Mouse (Mus musculus) lung, postnatal 0 days (tissue): Measurements from ENCODE around the gene Sirt3. TPM values are rescaled to one million over a fixed set of nuclear protein-coding genes. Genes with fewer than 3 reads are reported as not detected.

ENCODE experiments used
- ATAC-seq: fragments of 200-750 bp; cut with Nextera tagmentation; 2 replicates; pipeline ENCODE4 v1.8.0; 2017; ENCODE audit warnings: moderate library complexity
- DNase-seq: peaks from one replicate; pipeline ENCODE4 v3.0.0-alpha.2; 2016; ENCODE audit warnings: low spot score
- H3K27ac ChIP-seq: fragments of 300-500 bp; sonication (generic); 2 replicates; pipeline ENCODE4 v1.5.1; 2014; ENCODE audit warnings: antibody characterized with exemption, mild to moderate bottlenecking, low read length, mixed read lengths
- H3K27me3 ChIP-seq: fragments of 300-500 bp; sonication (generic); replicated peaks from 2 replicates; pipeline ENCODE4 v1.6.1; 2014; ENCODE audit warnings: low read length, mixed read lengths; ENCODE audit not compliant: insufficient read depth
- H3K36me3 ChIP-seq: fragments of 300-500 bp; sonication (generic); 2 replicates; pipeline ENCODE4 v1.6.1; 2014; ENCODE audit warnings: low read length, mixed read lengths; ENCODE audit not compliant: insufficient read depth
- H3K4me1 ChIP-seq: fragments of 300-500 bp; sonication (generic); 2 replicates; pipeline ENCODE4 v1.6.1; 2014; ENCODE audit warnings: antibody characterized with exemption, low read depth, low read length, mixed read lengths; ENCODE audit not compliant: insufficient read depth
- H3K4me2 ChIP-seq: fragments of 300-500 bp; sonication (generic); replicated peaks from 2 replicates; pipeline ENCODE4 v1.6.1; 2014; ENCODE audit warnings: low read depth, mild to moderate bottlenecking, low read length, moderate library complexity, mixed read lengths
- H3K4me3 ChIP-seq: fragments of 300-500 bp; sonication (generic); 2 replicates; pipeline ENCODE4 v1.5.1; 2014; ENCODE audit warnings: low read depth, low read length
- H3K9ac ChIP-seq: fragments of 300-500 bp; sonication (generic); replicated peaks from 2 replicates; pipeline ENCODE4 v1.6.1; 2014; ENCODE audit warnings: low read depth, mild to moderate bottlenecking
- H3K9me3 ChIP-seq: fragments of 300-500 bp; sonication (generic); 2 replicates; pipeline ENCODE4 v1.6.1; 2016; ENCODE audit warnings: low read length, mixed read lengths
- CTCF ChIP-seq: IDR thresholded peaks from 2 replicates; pipeline ENCODE4 v1.5.1; 2016; ENCODE audit warnings: antibody characterized with exemption, mild to moderate bottlenecking
- EP300 ChIP-seq: IDR thresholded peaks from 2 replicates; pipeline ENCODE4 v1.6.1; 2016; ENCODE audit warnings: antibody characterized with exemption, mild to moderate bottlenecking, control low read depth
- WGBS: fragments of 180-500 bp; shearing (Covaris S2); extraction: QIAGEN DNeasy Blood & Tissue Kit; methylation state at CpG from one replicate; pipeline ENCODE4 v1.1.7; 2014; 5-methylcytosine and 5-hydroxymethylcytosine counted together
- polyA plus RNA-seq: library from polyadenylated mRNA; unstranded; fragments of >200 nt; fragmentation: Nextera tagmentation; extraction: Ambion mirVana; gene quantifications from 2 replicates; pipeline ENCODE4 v1.2.1, GENCODE M21; 2015

Sirt3 gene
- polyA plus RNA-seq, 1 experiment from 2014 or later, result 23.7 TPM

- Histone ChIP-seq H3K27me3 (no peaks in the 10 kb centered on the region; the same call in 1 of the 2 replicates), H3K9me3 (no peaks in the 10 kb centered on the region), H3K27ac (no peak overlapping the region), H3K4me1 (no peaks in the 10 kb centered on the region), H3K4me2 (no peak overlapping the region), H3K36me3 (no peaks in the 10 kb centered on the region), H3K4me3 (no peak overlapping the region), H3K9ac (no peak overlapping the region)
- 71% methylated on average over 10 of the region's 10 CpGs for WGBS
- TF ChIP-seq EP300 (no peak), CTCF (no peak)
- DNase-seq, result no peak
- ATAC-seq, result no peak
These were observed 35.4 kb downstream of the Sirt3 start for GRCm38 (mm10) chr7:140846676-140847075.

- TF ChIP-seq EP300 (no peak), CTCF (peak; percentile 36; the same call in 1 of the 2 replicates)
- WGBS, result 61% methylated on average over 4 of the region's 4 CpGs
- no peak for ATAC-seq
- no peak overlapping the region for H3K4me2 ChIP-seq
- no peaks in the 10 kb centered on the region for H3K9me3 ChIP-seq
- no peak overlapping the region for H3K9ac ChIP-seq
- H3K27ac ChIP-seq, result no peak overlapping the region
- no peaks in the 10 kb centered on the region for H3K36me3 ChIP-seq
- no peaks in the 10 kb centered on the region; the same call in 1 of the 2 replicates for H3K27me3 ChIP-seq
- DNase-seq, result no peak
- H3K4me1 ChIP-seq, result no peaks in the 10 kb centered on the region
- H3K4me3 ChIP-seq, result no peak overlapping the region
These were observed 36.4 kb downstream of the Sirt3 start for GRCm38 (mm10) chr7:140845683-140846082.

GRCm38 (mm10) chr7:140844905-140845665 lies 37.0 kb downstream of the Sirt3 start, which contains the start of gene Scgb1c1:
Gene Scgb1c1 (plus strand): TSS chr7:140845547.
- DNase-seq (peak; percentile 94), ATAC-seq (peak; percentile 83)
- no peaks in the 10 kb centered on the region for H3K4me1 ChIP-seq
- peak; percentile 67 for TF ChIP-seq EP300
- TF ChIP-seq CTCF, result peak; percentile 93
- H3K27ac ChIP-seq, result no peak within 1 kb of the TSS
- 18% methylated on average over 14 of the region's 14 CpGs for WGBS
- no peaks in the 10 kb centered on the region; the same call in 1 of the 2 replicates for H3K27me3 ChIP-seq
- H3K9me3 ChIP-seq, result no peaks in the 10 kb centered on the region
- H3K4me2 ChIP-seq, result no peak within 1 kb of the TSS
- no peak within 1 kb of the TSS for H3K9ac ChIP-seq
- H3K36me3 ChIP-seq, result no peaks in the 10 kb centered on the region
- no peak within 1 kb of the TSS for H3K4me3 ChIP-seq

GRCm38 (mm10) chr7:140843806-140844205 lies 38.3 kb downstream of the Sirt3 start:
- no peaks in the 10 kb centered on the region for H3K9me3 ChIP-seq
- H3K4me1 ChIP-seq, result no peaks in the 10 kb centered on the region
- H3K27ac ChIP-seq, result no peak overlapping the region
- no peak overlapping the region for H3K9ac ChIP-seq
- WGBS, result 67% methylated on average over 7 of the region's 7 CpGs
- no peaks in the 10 kb centered on the region; the same call in 1 of the 2 replicates for H3K27me3 ChIP-seq
- no peaks in the 10 kb centered on the region for H3K36me3 ChIP-seq
- TF ChIP-seq CTCF, result no peak
- TF ChIP-seq EP300, result no peak
- no peak overlapping the region for H3K4me3 ChIP-seq
- no peak overlapping the region for H3K4me2 ChIP-seq
- no peak for DNase-seq
- ATAC-seq, result no peak

GRCm38 (mm10) chr7:140840750-140841735 lies 41.1 kb downstream of the Sirt3 start:
- WGBS, result 28% methylated on average over 17 of the region's 19 CpGs
- H3K4me3 ChIP-seq, result no peak overlapping the region
- ATAC-seq (peak; percentile 27), DNase-seq (peak; percentile 60)
- H3K9ac ChIP-seq, result no peak overlapping the region
- TF ChIP-seq EP300, result no peak
- no peak for TF ChIP-seq CTCF
- H3K27me3 ChIP-seq, result no peaks in the 10 kb centered on the region; the same call in 1 of the 2 replicates
- H3K4me2 ChIP-seq, result peak overlapping the region; percentile 6; the same call in 1 of the 2 replicates
- no peaks in the 10 kb centered on the region for H3K9me3 ChIP-seq
- H3K4me1 ChIP-seq, result no peaks in the 10 kb centered on the region
- no peak overlapping the region for H3K27ac ChIP-seq
- no peaks in the 10 kb centered on the region for H3K36me3 ChIP-seq

- 59% methylated on average over 5 of the region's 5 CpGs for WGBS
- Histone ChIP-seq H3K4me2 (no peak overlapping the region), H3K9ac (no peak overlapping the region), H3K9me3 (no peaks in the 10 kb centered on the region), H3K36me3 (no peaks in the 10 kb centered on the region), H3K4me3 (no peak overlapping the region), H3K27ac (no peak overlapping the region), H3K27me3 (no peaks in the 10 kb centered on the region), H3K4me1 (no peaks in the 10 kb centered on the region)
- DNase-seq (no peak), ATAC-seq (no peak)
- TF ChIP-seq CTCF (no peak), EP300 (no peak)
These were observed 42.6 kb downstream of the Sirt3 start for GRCm38 (mm10) chr7:140839556-140839955.
